Mouse (Mus musculus) neural tube, embryonic 15.5 days (tissue): ENCODE measurements around the gene Mettl7b. TPM values are rescaled to one million over a fixed set of nuclear protein-coding genes. Genes with fewer than 3 reads are reported as not detected.
A peak's percentile ranks its signal among the peaks of the same experiment; 100 is the strongest.

Experiments
- ATAC-seq: fragments of 200-750 bp; cut with Nextera tagmentation; 2 replicates; pipeline ENCODE4 v1.8.0; 2017; ENCODE audit warnings: mild to moderate bottlenecking, moderate TSS enrichment, moderate library complexity; ENCODE audit not compliant: low FRiP score
- H3K27ac ChIP-seq: fragments of 300-500 bp; sonication (generic); replicated peaks from 2 replicates; pipeline ENCODE4 v1.5.1; 2015; ENCODE audit warnings: mild to moderate bottlenecking, inconsistent platforms
- H3K27me3 ChIP-seq: fragments of 300-500 bp; sonication (generic); replicated peaks from 2 replicates; pipeline ENCODE4 v1.6.1; 2015; ENCODE audit warnings: inconsistent platforms
- H3K36me3 ChIP-seq: fragments of 300-500 bp; sonication (generic); 2 replicates; pipeline ENCODE4 v1.6.1; 2015; ENCODE audit warnings: inconsistent platforms
- H3K4me1 ChIP-seq: fragments of 300-500 bp; sonication (generic); 2 replicates; pipeline ENCODE4 v1.6.1; 2015; ENCODE audit warnings: inconsistent platforms
- H3K4me2 ChIP-seq: fragments of 300-500 bp; sonication (generic); 2 replicates; pipeline ENCODE4 v1.6.1; 2015; ENCODE audit warnings: inconsistent platforms, mild to moderate bottlenecking, moderate library complexity
- H3K4me3 ChIP-seq: fragments of 300-500 bp; sonication (generic); replicated peaks from 2 replicates; pipeline ENCODE4 v1.5.1; 2015; ENCODE audit warnings: mild to moderate bottlenecking, inconsistent platforms
- H3K9ac ChIP-seq: fragments of 300-500 bp; sonication (generic); replicated peaks from 2 replicates; pipeline ENCODE4 v1.6.1; 2015; ENCODE audit warnings: mild to moderate bottlenecking, inconsistent platforms
- H3K9me3 ChIP-seq: fragments of 300-500 bp; sonication (generic); replicated peaks from 2 replicates; pipeline ENCODE4 v1.6.1; 2016; ENCODE audit warnings: inconsistent platforms
- WGBS: fragments of 180-500 bp; shearing (Covaris S2); methylation state at CpG from one replicate; pipeline ENCODE4 v1.1.7; 2015; ENCODE audit warnings: mixed read lengths; 5-methylcytosine and 5-hydroxymethylcytosine counted together
- polyA plus RNA-seq: library from polyadenylated mRNA; unstranded; fragments of >200 nt; fragmentation: Nextera tagmentation; extraction: Ambion mirVana; gene quantifications from 2 replicates; pipeline ENCODE4 v1.2.1, GENCODE M21; 2015

Gene Mettl7b
- polyA plus RNA-seq, 1 experiment from 2014 or later: not detected

GRCm38 (mm10) chr10:128938974-128939373, 21.8 kb downstream of the Mettl7b start:
- Histone ChIP-seq H3K4me3 (no peak overlapping the region), H3K27ac (no peak overlapping the region), H3K4me2 (no peak overlapping the region), H3K36me3 (no peaks in the 10 kb centered on the region), H3K4me1 (peaks cover 9% of the 10 kb centered on the region), H3K27me3 (peaks cover 27% of the 10 kb centered on the region), H3K9ac (no peak overlapping the region), H3K9me3 (no peaks in the 10 kb centered on the region)
- no peak for ATAC-seq
- WGBS: 64% methylated on average over 5 of the region's 5 CpGs

- Histone ChIP-seq H3K4me2 (no peak overlapping the region), H3K4me1 (peaks cover 13% of the 10 kb centered on the region), H3K4me3 (no peak overlapping the region), H3K36me3 (no peaks in the 10 kb centered on the region), H3K27ac (no peak overlapping the region), H3K27me3 (peaks cover 28% of the 10 kb centered on the region), H3K9me3 (no peaks in the 10 kb centered on the region), H3K9ac (no peak overlapping the region)
- ATAC-seq: no peak
- 79% methylated on average over 9 of the region's 9 CpGs for WGBS
Measured at GRCm38 (mm10) chr10:128938457-128938856, 22.3 kb downstream of the Mettl7b start.

- peaks cover 18% of the 10 kb centered on the region for H3K4me1 ChIP-seq
- no peaks in the 10 kb centered on the region for H3K9me3 ChIP-seq
- no peak overlapping the region for H3K9ac ChIP-seq
- 80% methylated on average over 12 of the region's 12 CpGs for WGBS
- no peak for ATAC-seq
- no peak overlapping the region for H3K27ac ChIP-seq
- peaks cover 32% of the 10 kb centered on the region for H3K27me3 ChIP-seq
- no peak overlapping the region for H3K4me2 ChIP-seq
- no peak overlapping the region for H3K4me3 ChIP-seq
- no peaks in the 10 kb centered on the region for H3K36me3 ChIP-seq
Measured at GRCm38 (mm10) chr10:128937756-128938390, 22.9 kb downstream of the Mettl7b start.

- WGBS: 77% methylated on average over 8 of the region's 8 CpGs
Measured at GRCm38 (mm10) chr10:128935826-128936440, 24.9 kb downstream of the Mettl7b start.

GRCm38 (mm10) chr10:128934997-128935787, 25.6 kb downstream of the Mettl7b start:
- Histone ChIP-seq H3K4me2 (peak overlapping the region; percentile 87), H3K27me3 (peaks cover 51% of the 10 kb centered on the region), H3K9me3 (no peaks in the 10 kb centered on the region), H3K4me1 (peaks cover 18% of the 10 kb centered on the region), H3K9ac (no peak overlapping the region), H3K27ac (no peak overlapping the region), H3K4me3 (peak overlapping the region; percentile 47), H3K36me3 (no peaks in the 10 kb centered on the region)
- WGBS: 70% methylated on average over 7 of the region's 7 CpGs
- no peak for ATAC-seq

More at GRCm38 (mm10) chr10:128935826-128936440, 24.9 kb downstream of the Mettl7b start:
- peaks cover 50% of the 10 kb centered on the region for H3K27me3 ChIP-seq
- H3K9me3 ChIP-seq: no peaks in the 10 kb centered on the region
- no peak for ATAC-seq
- no peak overlapping the region for H3K9ac ChIP-seq
- no peaks in the 10 kb centered on the region for H3K36me3 ChIP-seq
- H3K27ac ChIP-seq: no peak overlapping the region
- H3K4me2 ChIP-seq: peak overlapping the region; percentile 87; the same call in 1 of the 2 replicates
- no peak overlapping the region for H3K4me3 ChIP-seq
- H3K4me1 ChIP-seq: peaks cover 18% of the 10 kb centered on the region

GRCm38 (mm10) chr10:128933976-128934721, 26.6 kb downstream of the Mettl7b start:
- Histone ChIP-seq H3K27ac (no peak overlapping the region), H3K4me1 (peaks cover 18% of the 10 kb centered on the region), H3K4me2 (peak overlapping the region; percentile 87), H3K9me3 (no peaks in the 10 kb centered on the region), H3K9ac (peak overlapping the region; percentile 47), H3K4me3 (peak overlapping the region; percentile 47), H3K36me3 (no peaks in the 10 kb centered on the region), H3K27me3 (peaks cover 58% of the 10 kb centered on the region)
- peak; percentile 27 for ATAC-seq
- WGBS: 2% methylated on average over 21 of the region's 21 CpGs

GRCm38 (mm10) chr10:128933574-128933973, 27.2 kb downstream of the Mettl7b start, which contains the start of gene Itga7:
Itga7 (plus strand) TSS chr10:128933818.
- peak; percentile 81 for ATAC-seq
- peak within 1 kb of the TSS; percentile 47 for H3K4me3 ChIP-seq
- peaks cover 18% of the 10 kb centered on the region for H3K4me1 ChIP-seq
- H3K9ac ChIP-seq: peak within 1 kb of the TSS; percentile 47
- peaks cover 58% of the 10 kb centered on the region for H3K27me3 ChIP-seq
- no peaks in the 10 kb centered on the region for H3K36me3 ChIP-seq
- peak within 1 kb of the TSS; percentile 87 for H3K4me2 ChIP-seq
- WGBS: under 1% methylated on average over 26 of the region's 26 CpGs
- no peaks in the 10 kb centered on the region for H3K9me3 ChIP-seq
- H3K27ac ChIP-seq: no peak within 1 kb of the TSS

- 71% methylated on average over 2 of the region's 2 CpGs for WGBS
Measured at GRCm38 (mm10) chr10:128931441-128931840, 29.3 kb downstream of the Mettl7b start.

GRCm38 (mm10) chr10:128929638-128930378, 31.0 kb downstream of the Mettl7b start:
- no peak for ATAC-seq
- Histone ChIP-seq H3K27ac (no peak overlapping the region), H3K4me3 (no peak overlapping the region), H3K27me3 (peaks cover 41% of the 10 kb centered on the region), H3K36me3 (no peaks in the 10 kb centered on the region), H3K4me1 (peaks cover 19% of the 10 kb centered on the region), H3K9ac (no peak overlapping the region), H3K4me2 (no peak overlapping the region), H3K9me3 (no peaks in the 10 kb centered on the region)
- WGBS: 60% methylated on average over 7 of the region's 7 CpGs

More at GRCm38 (mm10) chr10:128931441-128931840, 29.3 kb downstream of the Mettl7b start:
- Histone ChIP-seq H3K9ac (no peak overlapping the region), H3K27ac (no peak overlapping the region), H3K27me3 (peaks cover 57% of the 10 kb centered on the region), H3K9me3 (no peaks in the 10 kb centered on the region), H3K4me3 (no peak overlapping the region), H3K36me3 (no peaks in the 10 kb centered on the region), H3K4me2 (no peak overlapping the region), H3K4me1 (peaks cover 20% of the 10 kb centered on the region)
- ATAC-seq: no peak

- Histone ChIP-seq H3K4me3 (no peak overlapping the region), H3K9ac (no peak overlapping the region), H3K4me2 (no peak overlapping the region), H3K27me3 (peaks cover 32% of the 10 kb centered on the region), H3K36me3 (no peaks in the 10 kb centered on the region), H3K27ac (peak overlapping the region; percentile 30; the same call in 1 of the 2 replicates), H3K4me1 (peaks cover 14% of the 10 kb centered on the region), H3K9me3 (no peaks in the 10 kb centered on the region)
- ATAC-seq: no peak
- 30% methylated on average over 4 of the region's 4 CpGs for WGBS
Measured at GRCm38 (mm10) chr10:128928356-128928755, 32.4 kb downstream of the Mettl7b start.
